Mouse (Mus musculus) cortical plate, adult 2 months (tissue): Measurements from ENCODE around the gene Paqr6. TPM values are rescaled to one million over a fixed set of nuclear protein-coding genes. Genes with fewer than 3 reads are reported as not detected.

Experiments used
- H3K27ac ChIP-seq: fragments of 200-500 bp; 2 replicates; pipeline ENCODE4 v1.5.1; 2012; ENCODE audit warnings: low read length, control low read depth, inconsistent platforms; ENCODE audit not compliant: insufficient read depth
- H3K4me1 ChIP-seq: fragments of 200-500 bp; 2 replicates; pipeline ENCODE4 v1.6.1; 2011; ENCODE audit warnings: low read length; ENCODE audit not compliant: control insufficient read depth, insufficient read depth
- H3K4me3 ChIP-seq: fragments of 200-500 bp; 2 replicates; pipeline ENCODE4 v1.5.1; 2011; ENCODE audit warnings: mild to moderate bottlenecking, low read length, control low read depth; ENCODE audit not compliant: insufficient read depth
- CTCF ChIP-seq: fragments of 200-500 bp; IDR thresholded peaks from 2 replicates; pipeline ENCODE4 v1.5.1; 2011; ENCODE audit warnings: mild to moderate bottlenecking, control low read depth, low read length; ENCODE audit not compliant: insufficient read depth; ENCODE audit errors: extremely low read depth
- POLR2A ChIP-seq: fragments of 200-500 bp; IDR thresholded peaks from 2 replicates; pipeline ENCODE4 v1.6.1; 2011; ENCODE audit warnings: mild to moderate bottlenecking, low read length, control low read depth; ENCODE audit not compliant: insufficient read depth; ENCODE audit errors: extremely low read depth
- polyA plus RNA-seq: library from polyadenylated mRNA; depleted of rRNA; stranded (reverse); fragments of >200 nt; gene quantifications from 2 replicates; pipeline ENCODE4 v1.2.3, GENCODE M21; 2012; rRNA removed

Gene Paqr6
- polyA plus RNA-seq, 1 experiment = 15.3 TPM

- TF ChIP-seq POLR2A (peak; percentile 93), CTCF (no peak)
- peak within 1 kb of the TSS; percentile 48 for H3K4me3 ChIP-seq
- no peaks in the 10 kb centered on the region; the same call in 1 of the 2 replicates for H3K4me1 ChIP-seq
- peak within 1 kb of the TSS; percentile 72 for H3K27ac ChIP-seq
Measured at GRCm38 (mm10) chr3:88409741-88410644, 45.6 kb downstream of the Paqr6 start, which contains the start of gene Pmf1. Pmf1 (minus strand) TSS chr3:88410331.

GRCm38 (mm10) chr3:88410645-88411031 lies 46.3 kb downstream of the Paqr6 start:
- H3K27ac ChIP-seq = peak overlapping the region; percentile 32; the same call in 1 of the 2 replicates
- peak overlapping the region; percentile 48; the same call in 1 of the 2 replicates for H3K4me3 ChIP-seq
- no peaks in the 10 kb centered on the region; the same call in 1 of the 2 replicates for H3K4me1 ChIP-seq
- no peak for TF ChIP-seq CTCF

- H3K4me3 ChIP-seq = no peak overlapping the region
- TF ChIP-seq POLR2A = no peak
- TF ChIP-seq CTCF = no peak
- H3K27ac ChIP-seq = no peak overlapping the region
- no peaks in the 10 kb centered on the region; the same call in 1 of the 2 replicates for H3K4me1 ChIP-seq
Measured at GRCm38 (mm10) chr3:88411681-88412080, 47.3 kb downstream of the Paqr6 start.

GRCm38 (mm10) chr3:88412636-88413035 lies 48.3 kb downstream of the Paqr6 start:
- H3K27ac ChIP-seq = no peak overlapping the region
- H3K4me1 ChIP-seq = no peaks in the 10 kb centered on the region; the same call in 1 of the 2 replicates
- H3K4me3 ChIP-seq = no peak overlapping the region
- no peak for TF ChIP-seq CTCF
- TF ChIP-seq POLR2A = no peak

- no peak overlapping the region for H3K4me3 ChIP-seq
- TF ChIP-seq CTCF (no peak), POLR2A (no peak)
- peaks cover 4% of the 10 kb centered on the region for H3K4me1 ChIP-seq
- H3K27ac ChIP-seq = no peak overlapping the region
Measured at GRCm38 (mm10) chr3:88415668-88416067, 51.3 kb downstream of the Paqr6 start.

- H3K27ac ChIP-seq = no peak overlapping the region
- H3K4me3 ChIP-seq = no peak overlapping the region
- TF ChIP-seq POLR2A (no peak), CTCF (no peak)
- peaks cover 7% of the 10 kb centered on the region for H3K4me1 ChIP-seq
Measured at GRCm38 (mm10) chr3:88418016-88418415, 53.6 kb downstream of the Paqr6 start.

Other genes starting within 250 kb of the Paqr6 start
- 128 and 131 TPM in 2 replicates for gene Mef2d, start 222.2 kb upstream of the Paqr6 start, polyA plus RNA-seq
- not detected in 2 replicates for gene Rhbg, start 109.9 kb upstream of the Paqr6 start, polyA plus RNA-seq
- gene Gm38392, start 77.4 kb upstream of the Paqr6 start, polyA plus RNA-seq = 0.08 TPM in 1 of 2 replicates, not detected in the other
- gene Tsacc, start 67.6 kb upstream of the Paqr6 start, polyA plus RNA-seq = 3.3 and 5.0 TPM in 2 replicates
- 151 and 165 TPM in 2 replicates for gene Cct3, start 67.5 kb upstream of the Paqr6 start, polyA plus RNA-seq
- gene Glmp, start 39.6 kb upstream of the Paqr6 start, polyA plus RNA-seq = 90.9 and 97.3 TPM in 2 replicates
- gene Tmem79, start 28.4 kb upstream of the Paqr6 start, polyA plus RNA-seq = 0.83 and 0.86 TPM in 2 replicates
- gene Smg5, start 28.3 kb upstream of the Paqr6 start, polyA plus RNA-seq = 84.4 and 91.5 TPM in 2 replicates
- gene Bglap3, start 8.2 kb downstream of the Paqr6 start, polyA plus RNA-seq = 14.7 and 17.5 TPM in 2 replicates
- gene Bglap2, start 14.1 kb downstream of the Paqr6 start, polyA plus RNA-seq = 0.44 TPM in 1 of 2 replicates, not detected in the other
- not detected in 2 replicates for gene Bglap, start 19.9 kb downstream of the Paqr6 start, polyA plus RNA-seq
- 10.5 and 11.1 TPM in 2 replicates for gene Pmf1, start 45.7 kb downstream of the Paqr6 start, polyA plus RNA-seq
- 76.3 and 76.4 TPM in 2 replicates for gene Slc25a44, start 60.6 kb downstream of the Paqr6 start, polyA plus RNA-seq
- gene Sema4a, start 96.6 kb downstream of the Paqr6 start, polyA plus RNA-seq = 68.9 and 71.6 TPM in 2 replicates
- 64.7 and 70.6 TPM in 2 replicates for gene Lmna, start 145.4 kb downstream of the Paqr6 start, polyA plus RNA-seq
- 1.5 TPM in 2 replicates for gene Mex3a, start 167.8 kb downstream of the Paqr6 start, polyA plus RNA-seq
- gene Rab25, start 183.7 kb downstream of the Paqr6 start, polyA plus RNA-seq = 0.13 and 0.36 TPM in 2 replicates
- gene Lamtor2, start 188.5 kb downstream of the Paqr6 start, polyA plus RNA-seq = 126 and 133 TPM in 2 replicates
- gene Ubqln4, start 189.2 kb downstream of the Paqr6 start, polyA plus RNA-seq = 103 and 110 TPM in 2 replicates
- gene Ssr2, start 211.3 kb downstream of the Paqr6 start, polyA plus RNA-seq = 120 and 126 TPM in 2 replicates
- gene Arhgef2, start 241.4 kb downstream of the Paqr6 start, polyA plus RNA-seq = 220 and 224 TPM in 2 replicates